Mouse (Mus musculus) left cerebral cortex, postnatal 25 days (tissue): Measurements from ENCODE around the gene Zfp281. TPM values are rescaled to one million over a fixed set of nuclear protein-coding genes. Genes with fewer than 3 reads are reported as not detected.

ENCODE experiments used
- DNase-seq, 2 experiments: peaks; one replicate each; pipeline ENCODE4 v3.0.0; 2022; ENCODE audit warnings: low spot score in 2 of 2, mixed read lengths in 1 of 2
- intact Hi-C: fragments of 180-260 bp; cut with DNase I; formaldehyde crosslinking; loops from one replicate; pipeline ENCODE4 v1.15.1; 2025
- total RNA-seq, 2 experiments: library from RNA; stranded (reverse); gene quantifications; 2 replicates each; pipeline ENCODE4 v1.2.3; 2021

The Zfp281 gene
- total RNA-seq, result 10 to 100 TPM; 35.0 to 35.7 TPM

- intact Hi-C loops, result loop anchor here (5.0 kb wide), 3 partner anchors 58 to 103 kb away; no protein-coding TSS in a partner anchor
- peak; percentile 95 to 97 for DNase-seq
Observed at GRCm38 (mm10) chr1:136624146-136625018, at the start of gene Zfp281. Gene Zfp281 (plus strand): TSS chr1:136624901.

- no peak for DNase-seq
- intact Hi-C loops, result no loop called here
Observed at GRCm38 (mm10) chr1:136577890-136578663, 46.6 kb upstream of the Zfp281 start.

DNA sequence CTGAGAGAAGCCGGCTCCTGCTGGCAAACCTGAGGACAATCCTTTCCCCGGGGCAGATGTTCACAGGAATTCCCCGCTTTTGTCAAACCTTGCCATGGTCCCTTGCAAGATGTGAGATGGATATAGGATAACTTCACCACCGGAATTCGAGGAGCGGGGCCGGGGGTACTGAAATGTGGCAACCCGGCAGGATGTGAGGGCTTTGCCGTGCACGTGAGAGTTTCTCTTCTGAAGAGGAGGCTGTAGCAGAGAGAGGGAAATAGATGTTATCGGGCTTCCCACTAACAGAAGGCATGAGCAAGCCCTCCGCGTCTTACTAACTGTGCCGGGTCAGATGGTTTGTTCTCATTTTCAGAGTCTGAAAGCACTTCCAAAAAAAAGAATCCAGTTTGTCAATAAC, 45.3 kb upstream of the Zfp281 start:
- no peak for DNase-seq
- intact Hi-C loops, result no loop called here

DNA sequence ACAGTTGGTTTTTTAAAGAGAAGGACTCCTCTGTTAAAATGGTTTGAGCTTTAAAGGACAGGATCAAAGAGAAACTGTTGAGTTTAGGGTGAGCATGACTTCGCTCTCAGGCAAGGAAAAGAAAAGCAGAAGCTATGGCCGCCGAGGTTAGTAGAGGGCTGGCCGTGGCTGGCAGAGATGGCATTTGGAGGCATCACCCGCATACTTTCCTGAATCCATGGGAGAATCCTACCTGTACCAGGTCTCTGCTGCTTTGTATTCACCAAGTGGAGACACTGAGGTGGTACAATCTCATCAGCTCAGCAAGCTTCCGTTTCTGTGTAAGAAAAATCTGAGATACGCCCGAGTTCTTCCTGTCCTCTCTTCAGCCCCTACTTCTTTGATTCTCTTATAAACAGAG, 44.4 kb upstream of the Zfp281 start:
- no peak for DNase-seq
- intact Hi-C loops, result no loop called here

- intact Hi-C loops, result no loop called here
- DNase-seq, result peak in 1 of 2 experiments; percentile 35
Observed at GRCm38 (mm10) chr1:136581841-136582240, 42.9 kb upstream of the Zfp281 start.

- intact Hi-C loops, result no loop called here
- no peak for DNase-seq
Observed at GRCm38 (mm10) chr1:136587761-136588405, 36.8 kb upstream of the Zfp281 start.

DNA sequence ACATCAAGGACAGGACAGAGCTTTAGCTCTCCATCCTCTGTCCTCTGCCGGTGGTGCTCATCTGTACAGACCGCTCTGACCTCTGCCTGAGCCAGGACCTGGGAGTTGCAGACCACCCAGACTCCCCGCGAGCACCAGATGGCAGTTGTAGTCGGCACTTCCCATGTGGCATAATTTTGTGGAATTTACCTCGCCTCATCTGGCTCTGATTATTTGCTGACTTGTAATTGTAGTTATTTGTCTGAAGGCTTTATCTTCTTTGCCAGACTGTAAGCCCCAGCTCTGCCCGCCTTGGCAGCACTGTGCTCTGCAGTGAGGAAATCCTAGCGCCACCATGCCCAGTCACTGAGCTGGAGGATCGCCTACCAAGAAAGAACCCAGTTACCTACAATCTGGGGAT, 35.8 kb upstream of the Zfp281 start:
- peak; percentile 21 to 54 for DNase-seq
- intact Hi-C loops, result no loop called here

- intact Hi-C loops, result no loop called here
- no peak for DNase-seq
Observed at GRCm38 (mm10) chr1:136592741-136593140, 32.0 kb upstream of the Zfp281 start.

DNA sequence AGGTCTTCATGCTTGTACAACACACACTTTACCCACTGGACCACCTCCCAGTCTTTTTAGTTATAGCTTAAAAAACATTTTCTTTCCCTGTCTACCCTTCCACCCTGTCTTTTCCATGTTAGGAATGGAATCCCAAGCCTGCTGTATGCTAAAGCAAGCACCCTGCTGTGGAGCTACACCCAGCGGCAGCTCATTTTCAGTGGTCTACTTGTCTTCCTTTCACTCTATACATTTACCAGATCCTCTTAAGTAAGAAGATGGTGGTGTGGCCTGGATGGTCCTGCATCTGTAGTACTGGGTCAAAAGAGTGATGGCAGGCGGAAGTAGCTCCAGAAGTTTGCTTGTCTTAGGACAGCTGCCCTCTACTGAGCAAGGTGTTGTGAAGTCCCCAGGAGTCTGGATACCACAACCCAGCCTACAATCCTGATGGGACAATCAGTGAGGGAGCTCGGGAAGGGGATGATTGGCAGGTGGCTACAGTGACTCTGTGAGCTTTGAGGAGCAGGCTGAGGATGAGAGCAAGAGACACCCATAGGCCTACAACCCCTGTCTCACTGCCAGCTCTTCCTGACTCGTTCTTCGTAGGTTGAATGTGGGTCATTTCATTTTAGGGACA, 30.4 kb upstream of the Zfp281 start:
- intact Hi-C loops, result no loop called here

GRCm38 (mm10) chr1:136596821-136597220, 27.9 kb upstream of the Zfp281 start:
- DNase-seq, result no peak
- intact Hi-C loops, result no loop called here

More for the DNA sequence above, 30.4 kb upstream of the Zfp281 start:
- DNase-seq, result no peak

- DNase-seq, result no peak
Observed at GRCm38 (mm10) chr1:136598286-136598685, 26.4 kb upstream of the Zfp281 start.

GRCm38 (mm10) chr1:136600067-136600466, 24.6 kb upstream of the Zfp281 start:
- intact Hi-C loops, result no loop called here
- DNase-seq, result no peak

More at GRCm38 (mm10) chr1:136598286-136598685, 26.4 kb upstream of the Zfp281 start:
- intact Hi-C loops, result no loop called here

- DNase-seq, result no peak
- intact Hi-C loops, result no loop called here
Observed at GRCm38 (mm10) chr1:136600647-136601345, 23.9 kb upstream of the Zfp281 start.

- DNase-seq, result no peak
- intact Hi-C loops, result no loop called here
Observed at GRCm38 (mm10) chr1:136601346-136601888, 23.3 kb upstream of the Zfp281 start.

- intact Hi-C loops, result no loop called here
- no peak for DNase-seq
Observed at GRCm38 (mm10) chr1:136602303-136602702, 22.4 kb upstream of the Zfp281 start.

GRCm38 (mm10) chr1:136604190-136604589, 20.5 kb upstream of the Zfp281 start:
- intact Hi-C loops, result no loop called here
- no peak for DNase-seq

GRCm38 (mm10) chr1:136605790-136606189, 18.9 kb upstream of the Zfp281 start:
- intact Hi-C loops, result no loop called here
- peak in 1 of 2 experiments; percentile 44 for DNase-seq

DNA sequence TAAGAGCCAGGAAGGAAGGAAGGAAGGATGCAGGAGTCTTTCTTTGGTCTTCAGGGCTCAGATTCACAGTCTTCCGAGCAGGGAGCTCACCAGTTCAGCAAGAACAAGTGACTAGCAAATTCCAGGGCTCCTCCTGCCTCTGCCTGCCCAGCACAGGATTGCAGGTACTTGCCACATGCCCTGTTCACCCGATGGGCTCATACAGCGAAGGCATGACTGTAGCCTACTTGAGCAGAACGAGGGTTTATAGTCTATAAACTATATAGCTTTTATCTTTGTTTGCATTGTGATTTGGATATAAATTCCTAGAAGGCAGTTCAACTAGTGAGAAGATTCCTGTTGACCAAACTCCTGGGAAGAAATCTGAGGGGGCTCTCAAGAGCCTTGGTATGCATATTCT, 18.4 kb upstream of the Zfp281 start:
- no peak for DNase-seq
- intact Hi-C loops, result no loop called here
